ENCODE assay signal across 10 mouse cellular contexts in the genomic region with DNA sequence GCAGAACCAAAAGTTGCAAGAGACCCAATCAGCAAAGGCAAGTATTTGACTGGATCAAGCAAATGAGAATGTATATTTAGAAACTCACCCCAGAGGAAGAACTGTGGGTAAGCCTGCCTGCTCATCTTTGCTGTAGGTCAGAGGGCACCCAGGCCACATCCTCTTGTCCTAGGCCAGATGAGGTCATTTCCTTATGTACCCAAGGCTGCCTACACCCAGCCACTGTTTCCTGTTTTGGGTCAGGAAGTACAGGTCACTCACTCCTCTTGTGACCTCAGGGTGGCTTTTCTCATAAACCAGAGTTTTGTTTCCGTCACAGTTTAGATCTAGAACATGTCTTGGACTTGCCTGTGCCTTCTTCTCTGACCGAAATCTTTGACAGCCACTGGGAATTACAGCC. TPM values are rescaled to one million over a fixed set of nuclear protein-coding genes. Genes with fewer than 3 reads are reported as not detected.
DNase-seq lines count a peak whose midpoint lies in the region; ATAC-seq and TF ChIP-seq lines count a peak whose summit lies in the region.
"Had no signal": no experiment of that assay in that cellular context is flagged by ENCODE, and none has a peak within 500 bp of the region (broad histone marks: within the 10 kb centered on the region; RNA-seq: fewer than 3 reads in every experiment).

No protein-coding gene starts in this region.

- dilution Hi-C loops in CH12.LX (cut with MboI; ENCODE audit: extremely low pct_ligation_motif_present, extremely low pct_unique_long_range_greater_than_20kb, low sequenced_read_pairs): no loop called here

- H3K79me2 ChIP-seq in CH12.LX (replicated peaks; ENCODE audit: control insufficient read depth, extremely low read depth, insufficient read depth, poor library complexity, severe bottlenecking) (no peaks in the 10 kb centered on the region; the same call in 1 of the 2 replicates), macrophage (ENCODE audit: inconsistent target) (peaks cover 92% of the 10 kb centered on the region)

- no peak for TF ChIP-seq CTCF in CH12.LX (conservative IDR thresholded peaks at IDR 0.05 in 1 of 2, IDR thresholded peaks at IDR 0.05 in 1 of 2; ENCODE audit: low read depth in 2 of 2, low read length in 2 of 2)
- TF ChIP-seq CTCF in hindbrain, postnatal 0 days (IDR thresholded peaks at IDR 0.05; ENCODE audit: low read depth): no peak
- no peak for TF ChIP-seq CTCF in forebrain, postnatal 0 days (IDR thresholded peaks at IDR 0.05; ENCODE audit: low read depth)

- peak; percentile 35; the same call in 1 of the 2 replicates for ATAC-seq in kidney, embryonic 16.5 days (ENCODE audit: low FRiP score, low TSS enrichment)
- ATAC-seq in hindbrain, postnatal 0 days: no peak
- ATAC-seq in midbrain, embryonic 14.5 days (ENCODE audit: low FRiP score, low TSS enrichment): no peak
- ATAC-seq in forebrain, postnatal 0 days: no peak
- ATAC-seq: forebrain, embryonic 15.5 days had no signal

- peak; percentile 48 for DNase-seq in gastrocnemius, adult 18-20 months (ENCODE audit: low spot score)
- no peak for DNase-seq in gastrocnemius, postnatal 10 days
- peak; percentile 70 for DNase-seq in CH12.LX (ENCODE audit: extremely low read depth)
- no peak for DNase-seq in hindbrain, postnatal 0 days (ENCODE audit: low spot score)
- no peak for DNase-seq in midbrain, embryonic 14.5 days
- DNase-seq in forebrain, postnatal 0 days: no peak

- H3K4me3 ChIP-seq in CH12.LX (replicated peaks in 1 of 3; ENCODE audit: low read depth in 2 of 3, low read length in 2 of 3, poor library complexity in 1 of 3) (no peak overlapping the region), macrophage (ENCODE audit: inconsistent target) (no peak overlapping the region)
- no peak overlapping the region for H3K4me3 ChIP-seq in kidney, embryonic 16.5 days (ENCODE audit: low read length)
- H3K4me3 ChIP-seq in hindbrain, postnatal 0 days (ENCODE audit: low read length): no peak overlapping the region
- H3K4me3 ChIP-seq in midbrain, embryonic 14.5 days (replicated peaks; ENCODE audit: low read depth, low read length): no peak overlapping the region
- H3K4me3 ChIP-seq in forebrain, postnatal 0 days (ENCODE audit: low read depth, low read length): no peak overlapping the region
- H3K4me3 ChIP-seq: forebrain, embryonic 15.5 days; neural tube, embryonic 12.5 days had no signal

- no peak for TF ChIP-seq RAD21 in CH12.LX (IDR thresholded peaks at IDR 0.05; ENCODE audit: low read depth, low read length)

- peaks cover 14 to 34% of the 10 kb centered on the region in 2 experiments; a peak in 3 of 4 replicates for H3K4me1 ChIP-seq in CH12.LX (ENCODE audit: control insufficient read depth in 1 of 2, insufficient read depth in 2 of 2)
- H3K4me1 ChIP-seq in kidney, embryonic 16.5 days (ENCODE audit: insufficient read depth, low read length): no peaks in the 10 kb centered on the region
- H3K4me1 ChIP-seq in hindbrain, postnatal 0 days (ENCODE audit: insufficient read depth, low read length): no peaks in the 10 kb centered on the region
- H3K4me1 ChIP-seq in midbrain, embryonic 14.5 days (ENCODE audit: control insufficient read depth, insufficient read depth, low read length): no peaks in the 10 kb centered on the region
- H3K4me1 ChIP-seq in forebrain, postnatal 0 days (ENCODE audit: insufficient read depth): no peaks in the 10 kb centered on the region
- H3K4me1 ChIP-seq: forebrain, embryonic 15.5 days; neural tube, embryonic 12.5 days had no signal

- H3K27ac ChIP-seq in CH12.LX (ENCODE audit: insufficient read depth, low read depth) (peak overlapping the region; percentile 59; the same call in 1 of the 2 replicates), macrophage (peak overlapping the region; percentile 97)
- H3K27ac ChIP-seq in kidney, embryonic 16.5 days (ENCODE audit: low read length): no peak overlapping the region
- no peak overlapping the region for H3K27ac ChIP-seq in hindbrain, postnatal 0 days
- no peak overlapping the region for H3K27ac ChIP-seq in midbrain, embryonic 14.5 days (replicated peaks; ENCODE audit: low read depth, low read length)
- H3K27ac ChIP-seq in forebrain, postnatal 0 days (ENCODE audit: low read depth, low read length): no peak overlapping the region
- H3K27ac ChIP-seq: forebrain, embryonic 15.5 days; neural tube, embryonic 12.5 days had no signal

- peak overlapping the region; percentile 24; the same call in 1 of the 2 replicates for H3K9ac ChIP-seq in CH12.LX (ENCODE audit: insufficient read depth, low read depth)
- no peak overlapping the region for H3K9ac ChIP-seq in kidney, embryonic 16.5 days (replicated peaks; ENCODE audit: low read length)
- no peak overlapping the region for H3K9ac ChIP-seq in hindbrain, postnatal 0 days (replicated peaks; ENCODE audit: low read length)
- no peak overlapping the region for H3K9ac ChIP-seq in midbrain, embryonic 14.5 days (replicated peaks; ENCODE audit: low read length)
- no peak overlapping the region for H3K9ac ChIP-seq in forebrain, postnatal 0 days
- H3K9ac ChIP-seq: forebrain, embryonic 15.5 days; neural tube, embryonic 12.5 days had no signal

- H3K4me2 ChIP-seq in CH12.LX (ENCODE audit: insufficient read depth, low read depth, poor library complexity, severe bottlenecking): peak overlapping the region; percentile 27; the same call in 1 of the 2 replicates
- no peak overlapping the region for H3K4me2 ChIP-seq in kidney, embryonic 16.5 days (replicated peaks; ENCODE audit: low read depth, low read length)
- no peak overlapping the region for H3K4me2 ChIP-seq in hindbrain, postnatal 0 days (ENCODE audit: low read depth, low read length)
- H3K4me2 ChIP-seq in midbrain, embryonic 14.5 days (ENCODE audit: low read length): no peak overlapping the region
- H3K4me2 ChIP-seq in forebrain, postnatal 0 days (ENCODE audit: low read depth): no peak overlapping the region
- H3K4me2 ChIP-seq: forebrain, embryonic 15.5 days; neural tube, embryonic 12.5 days had no signal

- H3K36me3 ChIP-seq in CH12.LX (replicated peaks in 1 of 2; ENCODE audit: control insufficient read depth in 1 of 2, insufficient read depth in 1 of 2, low read length in 1 of 2) (no peaks in the 10 kb centered on the region), macrophage (ENCODE audit: inconsistent target) (no peaks in the 10 kb centered on the region)
- no peaks in the 10 kb centered on the region for H3K36me3 ChIP-seq in kidney, embryonic 16.5 days (ENCODE audit: insufficient read depth, low read length)
- no peaks in the 10 kb centered on the region for H3K36me3 ChIP-seq in hindbrain, postnatal 0 days (ENCODE audit: insufficient read depth, low read length)
- no peaks in the 10 kb centered on the region for H3K36me3 ChIP-seq in midbrain, embryonic 14.5 days (ENCODE audit: control insufficient read depth, insufficient read depth, low read length)
- H3K36me3 ChIP-seq in forebrain, postnatal 0 days (ENCODE audit: insufficient read depth): no peaks in the 10 kb centered on the region; the same call in 1 of the 2 replicates
- H3K36me3 ChIP-seq: forebrain, embryonic 15.5 days; neural tube, embryonic 12.5 days had no signal

- in situ Hi-C loops in CH12.LX (cut with MboI; ENCODE audit: low pct_ligation_motif_present, low pct_unique_long_range_greater_than_20kb, low sequenced_read_pairs): no loop called here

- TF ChIP-seq POLR2A in CH12.LX (IDR thresholded peaks at IDR 0.05; ENCODE audit: low read depth, low read length): no peak

- no peaks in the 10 kb centered on the region for H3K9me3 ChIP-seq in CH12.LX (replicated peaks; ENCODE audit: low read length)
- no peaks in the 10 kb centered on the region for H3K9me3 ChIP-seq in kidney, embryonic 16.5 days (ENCODE audit: low read length)
- H3K9me3 ChIP-seq in hindbrain, postnatal 0 days (ENCODE audit: low read length): no peaks in the 10 kb centered on the region
- no peaks in the 10 kb centered on the region for H3K9me3 ChIP-seq in midbrain, embryonic 14.5 days (ENCODE audit: control insufficient read depth, low read length)
- no peaks in the 10 kb centered on the region for H3K9me3 ChIP-seq in forebrain, postnatal 0 days (ENCODE audit: low read length)
- H3K9me3 ChIP-seq: forebrain, embryonic 15.5 days; neural tube, embryonic 12.5 days had no signal

- TF ChIP-seq EP300 in CH12.LX (IDR thresholded peaks at IDR 0.05; ENCODE audit: low read length): peak; percentile 36; the same call in 1 of the 2 replicates

- WGBS in kidney, embryonic 16.5 days: 77% methylated on average over 2 of the region's 2 CpGs
- WGBS in macrophage (ENCODE audit: missing documents): 11% methylated on average over 2 of the region's 2 CpGs
- 86% methylated on average over 2 of the region's 2 CpGs for WGBS in hindbrain, postnatal 0 days
- 89% methylated on average over 2 of the region's 2 CpGs for WGBS in midbrain, embryonic 14.5 days
- 91% methylated on average over 2 of the region's 2 CpGs for WGBS in forebrain, postnatal 0 days

- no peaks in the 10 kb centered on the region for H3K27me3 ChIP-seq in CH12.LX (replicated peaks)
- H3K27me3 ChIP-seq in kidney, embryonic 16.5 days (ENCODE audit: insufficient read depth, low read length): no peaks in the 10 kb centered on the region
- H3K27me3 ChIP-seq in hindbrain, postnatal 0 days (ENCODE audit: insufficient read depth, low read length): no peaks in the 10 kb centered on the region
- no peaks in the 10 kb centered on the region for H3K27me3 ChIP-seq in midbrain, embryonic 14.5 days (ENCODE audit: control insufficient read depth, insufficient read depth, low read length)
- H3K27me3 ChIP-seq in forebrain, postnatal 0 days (ENCODE audit: insufficient read depth, low read length): no peaks in the 10 kb centered on the region
- H3K27me3 ChIP-seq: forebrain, embryonic 15.5 days; neural tube, embryonic 12.5 days had no signal

TF ChIP-seq in CH12.LX, 34 proteins besides CTCF, POLR2A, EP300 and RAD21 (continues in another document):
- TF ChIP-seq USF2 (conservative IDR thresholded peaks at IDR 0.05; ENCODE audit: low read depth, low read length): no peak

RNA-seq across cellular contexts. Expression of a gene that starts 56.6 kb away (rescaled TPM):
- 10 to 100 TPM; 26.6 to 37.0 TPM for total RNA-seq in gastrocnemius, adult 18-20 months (2021)
- total RNA-seq in gastrocnemius, postnatal 10 days (2021): 100 to 1,000 TPM; 162 to 196 TPM
- total RNA-seq in CH12.LX (2012; rRNA removed): not detected in 2 replicates
- not detected in 2 replicates for total RNA-seq in CH12.LX (2014; rRNA removed)
- not detected in 2 replicates for polyA plus RNA-seq in CH12.LX (2012; ENCODE audit: insufficient read length, low read depth)
- 106 and 114 TPM in 2 replicates for polyA plus RNA-seq in kidney, embryonic 16.5 days (2015; fragmentation: Nextera tagmentation; extraction: Ambion mirVana)
- total RNA-seq in macrophage (2018; cell fraction: chromatin; rRNA removed): 1 to 10 TPM in 1 of 26 experiments, not detected in 25; 6.4 TPM
- total RNA-seq in macrophage (2018; cell fraction: cytosol; rRNA removed): under 1 TPM in 19 of 26 experiments, not detected in 7; 0.04 to 0.19 (median 0.10) TPM
- total RNA-seq in macrophage (2018; cell fraction: nucleus; rRNA removed): 1 to 10 TPM in 2 of 26 experiments, under 1 TPM in 7, not detected in 17; 0.17 to 1.5 (median 0.25) TPM
- polyA plus RNA-seq in macrophage (2018): 0.07 to 1.3 TPM (median 0.16 TPM) in 3 replicates
- 21.6 and 33.1 TPM in 2 replicates for total RNA-seq in hindbrain, postnatal 0 days (2014; rRNA removed)
- polyA plus RNA-seq in hindbrain, postnatal 0 days (2015; fragmentation: Nextera tagmentation; extraction: Ambion mirVana): 23.5 and 24.3 TPM in 2 replicates
- 15.8 and 34.8 TPM in 2 replicates for polyA plus RNA-seq in midbrain, embryonic 14.5 days (2014; fragmentation: Nextera tagmentation; extraction: Ambion mirVana)
- total RNA-seq in forebrain, postnatal 0 days (2014; rRNA removed): 23.2 and 23.9 TPM in 2 replicates
- polyA plus RNA-seq in forebrain, postnatal 0 days (2015; fragmentation: Nextera tagmentation; extraction: Ambion mirVana): 22.0 and 24.5 TPM in 2 replicates

Comparison
In these comparisons a context has a peak if more than half of its experiments do, and no peak if none do; other contexts are left out.
1. DNase-seq: peak in gastrocnemius, adult 18-20 months (single experiment) and CH12.LX (single experiment); none in gastrocnemius, postnatal 10 days (single experiment), hindbrain, postnatal 0 days (single experiment), midbrain, embryonic 14.5 days (single experiment) and forebrain, postnatal 0 days (single experiment).
2. H3K27ac ChIP-seq: peak in CH12.LX (single experiment) and macrophage (single experiment); none in kidney, embryonic 16.5 days (single experiment), hindbrain, postnatal 0 days (single experiment), midbrain, embryonic 14.5 days (single experiment) and forebrain, postnatal 0 days (single experiment).